Mouse (Mus musculus) colon, adult 2 months (tissue): Measurements from ENCODE around the gene Tmem182. TPM values are rescaled to one million over a fixed set of nuclear protein-coding genes. Genes with fewer than 3 reads are reported as not detected.

ENCODE experiments used
- polyA plus RNA-seq: library from polyadenylated mRNA; depleted of rRNA; stranded (reverse); fragments of >200 nt; gene quantifications from 2 replicates; pipeline ENCODE4 v1.2.3, GENCODE M21; 2012; rRNA removed

The Tmem182 gene
- 0.28 and 0.30 TPM in 2 replicates for polyA plus RNA-seq

GRCm38 (mm10) chr1:40805351-40805750 is at the start of gene Tmem182:
Tmem182 (plus strand) TSS chr1:40805601.

GRCm38 (mm10) chr1:40790324-40791141 is 14.9 kb upstream of the Tmem182 start, which contains the start of gene Mfsd9:
Mfsd9 (minus strand) TSS chr1:40790687.

Other genes with a start within 250 kb of the Tmem182 start
- gene Slc9a4, start 225.5 kb upstream of the Tmem182 start, polyA plus RNA-seq, result 0.10 and 0.55 TPM in 2 replicates
- 225 and 291 TPM in 2 replicates for gene Slc9a2, start 125.0 kb upstream of the Tmem182 start, polyA plus RNA-seq
- 11.2 and 13.6 TPM in 2 replicates for gene Mfsd9, start 14.9 kb upstream of the Tmem182 start, polyA plus RNA-seq